Mouse (Mus musculus) lung, adult 2 months (tissue): ENCODE measurements around the gene Thra.
A peak's percentile ranks its signal among the peaks of the same experiment; 100 is the strongest.

ENCODE experiments used
- CTCF ChIP-seq: fragments of 200-500 bp; IDR thresholded peaks from 2 replicates; pipeline ENCODE4 v1.5.1; 2011; ENCODE audit warnings: mild to moderate bottlenecking, low read length, control low read depth; ENCODE audit not compliant: insufficient read depth
- POLR2A ChIP-seq: fragments of 200-500 bp; IDR thresholded peaks from 2 replicates; pipeline ENCODE4 v1.6.1; 2011; ENCODE audit warnings: low read depth, mild to moderate bottlenecking, control low read depth, low read length, borderline replicate concordance; ENCODE audit errors: extremely low read depth

GRCm38 (mm10) chr11:98762756-98763501, 22.5 kb downstream of the Thra start:
- 0 out of 2 replicates have a peak, but pooled peaks have one; percentile 17 for TF ChIP-seq CTCF
- TF ChIP-seq POLR2A: no peak
